Mouse (Mus musculus) erythroblast, embryonic 14.5 days (primary cell): ENCODE results near the gene Radil.

Experiments used
- GATA1 ChIP-seq: IDR thresholded peaks from 2 replicates; pipeline ENCODE4 v1.6.1; 2012; ENCODE audit warnings: low read length, inconsistent platforms, mixed read lengths
- TAL1 ChIP-seq: IDR thresholded peaks from 3 replicates; pipeline ENCODE4 v1.6.1; 2012; ENCODE audit warnings: low read length, inconsistent platforms, mixed read lengths

DNA sequence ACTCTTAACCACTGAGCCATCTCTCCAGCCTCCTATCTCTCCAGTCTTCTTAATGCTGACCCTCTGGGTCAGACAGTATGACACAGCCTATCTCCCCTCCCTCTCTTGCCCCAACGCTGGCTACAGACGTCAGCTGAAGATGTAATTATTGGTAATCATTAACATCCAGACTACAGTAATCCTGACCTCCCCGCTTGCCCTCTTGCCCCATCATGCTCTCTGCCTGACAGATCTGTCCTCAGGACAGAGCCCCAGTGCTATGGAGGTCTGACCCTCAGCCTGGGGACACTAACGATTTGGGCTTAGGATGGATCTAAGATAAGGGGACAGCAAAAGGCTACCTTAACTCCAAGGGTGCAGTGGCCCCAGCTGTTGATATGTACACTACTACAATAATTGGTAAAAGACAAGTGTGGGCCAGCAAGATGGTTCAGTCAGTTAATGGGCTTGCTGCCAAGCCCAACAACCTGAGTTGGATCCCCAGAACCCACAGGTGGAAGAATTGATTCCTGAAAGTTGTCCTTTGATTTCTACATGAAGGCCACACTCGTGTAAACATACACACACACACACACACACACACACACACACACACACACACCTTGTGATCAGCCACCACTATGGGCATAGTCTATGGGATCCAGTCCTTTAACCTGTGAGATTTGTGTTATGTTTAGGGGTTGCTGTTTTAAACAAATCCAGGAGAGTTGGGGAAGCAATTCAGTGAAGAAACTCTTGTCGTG, 46.9 kb upstream of the Radil start:
- TF ChIP-seq TAL1 (no peak), GATA1 (no peak)
